Mouse (Mus musculus) olfactory bulb, adult 2 months (tissue): ENCODE results near the gene Tusc2.

ENCODE experiments used
- CTCF ChIP-seq: fragments of 200-500 bp; IDR thresholded peaks from 2 replicates; pipeline ENCODE4 v1.5.1; 2012; ENCODE audit warnings: low read depth, mild to moderate bottlenecking, low read length, moderate library complexity; ENCODE audit not compliant: insufficient read depth
- POLR2A ChIP-seq: fragments of 200-500 bp; IDR thresholded peaks from 2 replicates; pipeline ENCODE4 v1.6.1; 2012; ENCODE audit warnings: mild to moderate bottlenecking, low read depth, low read length, moderate library complexity; ENCODE audit not compliant: insufficient read depth

- TF ChIP-seq CTCF (no peak), POLR2A (no peak)
Observed at GRCm38 (mm10) chr9:107581584-107581983, 18.5 kb downstream of the Tusc2 start.
